Mouse (Mus musculus) monocyte, adult 2 months (primary cell): Measurements from ENCODE around the gene Pigc.

ENCODE experiments used
- DNase-seq, 2 experiments: peaks; one replicate each; pipeline ENCODE4 v3.0.0; 2022; ENCODE audit warnings: low spot score in 2 of 2, low read depth in 1 of 2

Pigc gene

DNA sequence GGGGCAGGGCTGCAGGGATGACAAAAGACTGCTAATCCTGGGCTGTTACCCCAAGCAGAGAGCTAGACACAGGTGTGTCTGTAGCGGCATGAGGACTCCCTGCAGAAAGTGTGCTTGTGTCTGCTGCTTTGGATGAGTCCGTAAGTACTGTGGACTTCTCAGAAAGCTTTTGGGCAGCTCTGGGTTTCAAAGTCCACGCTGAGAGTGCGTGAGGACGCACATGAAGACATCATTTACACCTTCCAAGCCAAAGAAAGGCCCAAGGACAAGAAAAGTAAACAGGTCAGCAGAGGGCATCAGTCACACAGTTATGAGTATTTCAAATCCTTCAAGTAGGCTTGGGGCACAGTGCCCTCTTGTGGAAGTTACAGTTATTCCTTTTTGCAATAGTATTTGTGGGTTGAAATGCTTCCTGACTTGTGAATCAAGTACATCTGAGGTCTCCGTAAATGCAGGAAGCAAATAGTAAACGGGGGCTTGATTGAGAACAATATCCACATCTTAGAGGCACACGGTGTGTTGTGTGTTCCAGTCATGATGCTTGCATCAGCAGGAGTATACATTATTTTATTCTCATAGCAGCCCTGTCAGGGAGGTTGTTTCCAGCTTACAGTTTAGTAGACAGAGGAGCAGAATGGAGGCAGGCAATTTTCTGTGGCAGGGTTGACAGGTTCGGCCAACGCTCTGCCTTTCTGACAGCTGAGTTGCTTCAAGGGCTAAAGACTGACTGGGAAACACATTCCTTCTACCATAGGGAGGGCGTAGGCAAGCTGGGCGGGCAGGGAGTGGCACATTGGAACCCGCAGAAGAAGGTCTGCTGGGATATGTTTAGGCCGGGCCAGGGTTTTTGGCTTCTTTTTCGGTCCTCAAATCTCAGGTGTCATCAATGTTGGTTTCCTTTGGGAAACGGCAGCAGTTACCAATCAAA lies 7.5 kb downstream of the Pigc start:
- peak; percentile 50 to 59 for DNase-seq

DNA sequence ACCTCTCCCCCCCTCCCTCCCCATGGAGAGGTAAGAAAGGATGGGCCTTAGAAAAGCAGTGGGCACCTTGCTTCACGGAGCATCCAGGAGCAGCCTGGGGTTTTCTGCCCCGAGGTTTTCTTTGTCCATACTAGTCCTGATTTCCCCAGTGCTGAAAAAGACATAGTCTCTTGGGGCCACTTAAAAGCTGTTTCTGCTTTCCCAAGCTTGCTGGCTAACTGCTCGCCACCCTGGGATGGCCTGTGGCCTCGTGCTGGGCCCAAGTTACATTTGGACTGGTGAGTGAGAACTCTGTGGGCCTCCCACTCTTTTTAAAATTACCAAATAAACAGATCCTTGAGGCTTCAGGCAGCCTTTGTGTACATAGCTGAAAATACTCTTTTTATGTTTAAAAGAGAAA lies 8.3 kb downstream of the Pigc start:
- DNase-seq = no peak

DNA sequence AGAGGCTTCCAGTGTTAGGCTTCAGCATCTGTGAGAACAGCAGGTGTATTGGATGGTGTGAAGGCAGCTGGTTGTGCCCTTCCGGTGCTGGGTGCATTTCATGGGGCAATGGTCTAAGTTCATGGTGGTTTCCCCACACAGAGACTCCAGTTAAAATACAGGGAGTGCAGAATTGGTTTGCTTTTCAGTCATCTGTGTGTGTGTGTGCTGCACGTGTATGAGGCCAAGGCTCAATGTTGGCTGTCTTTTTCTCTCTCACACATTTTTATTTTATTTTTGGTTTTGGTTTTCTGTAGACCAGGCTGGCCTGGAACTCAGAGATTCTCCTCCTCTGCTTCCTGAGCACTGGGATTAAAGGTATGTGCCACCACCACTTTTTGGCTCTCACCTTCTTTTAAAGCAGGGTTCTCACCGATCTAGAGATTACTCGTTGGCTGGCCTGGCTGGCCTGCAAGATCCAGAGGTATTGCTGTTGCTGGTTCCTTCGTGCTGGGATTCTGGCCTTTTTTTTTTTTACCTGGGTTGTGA lies 9.3 kb downstream of the Pigc start:
- DNase-seq = no peak

DNA sequence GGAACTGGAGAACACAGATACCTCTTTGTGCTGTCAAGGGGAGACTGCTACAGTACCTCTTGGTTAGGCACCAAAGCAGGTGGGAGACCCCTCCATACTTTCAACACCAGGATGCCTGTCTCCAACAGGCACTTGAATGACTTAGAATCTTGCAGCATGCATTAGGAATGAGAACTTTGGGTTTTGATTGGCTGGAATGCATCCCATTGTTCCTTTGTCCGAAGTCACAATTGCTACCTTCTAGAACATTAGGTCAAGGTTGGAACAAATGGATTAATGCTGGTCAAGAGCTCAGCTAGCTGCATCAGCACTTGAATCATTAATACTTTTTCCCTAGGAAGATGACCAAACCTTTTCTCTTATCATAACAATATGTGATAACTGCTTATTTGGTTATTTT lies 10.6 kb downstream of the Pigc start, which contains the start of gene 4930558K02Rik:
Gene 4930558K02Rik (minus strand): TSS at position 101 of the 400 bp plus-strand sequence.
- DNase-seq = no peak

DNA sequence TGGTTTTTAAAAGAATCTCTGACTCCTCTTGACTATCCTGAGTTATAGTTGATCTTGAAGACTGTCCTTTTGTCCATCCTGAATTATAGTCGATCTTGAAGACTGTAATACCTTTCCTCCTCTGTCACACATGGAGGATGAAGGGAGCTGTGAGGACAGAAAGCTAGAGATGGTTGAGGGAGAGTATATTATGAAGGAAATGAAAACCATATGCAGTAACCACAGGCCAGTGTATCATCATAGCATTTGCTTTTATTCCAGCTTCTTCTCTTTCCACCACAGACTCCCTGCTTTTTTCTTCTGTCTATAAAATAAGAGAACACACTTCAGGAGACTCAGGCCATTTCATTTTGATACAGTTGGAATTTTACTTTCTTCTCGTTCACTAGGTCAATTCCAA lies 11.1 kb downstream of the Pigc start:
- DNase-seq = no peak

DNA sequence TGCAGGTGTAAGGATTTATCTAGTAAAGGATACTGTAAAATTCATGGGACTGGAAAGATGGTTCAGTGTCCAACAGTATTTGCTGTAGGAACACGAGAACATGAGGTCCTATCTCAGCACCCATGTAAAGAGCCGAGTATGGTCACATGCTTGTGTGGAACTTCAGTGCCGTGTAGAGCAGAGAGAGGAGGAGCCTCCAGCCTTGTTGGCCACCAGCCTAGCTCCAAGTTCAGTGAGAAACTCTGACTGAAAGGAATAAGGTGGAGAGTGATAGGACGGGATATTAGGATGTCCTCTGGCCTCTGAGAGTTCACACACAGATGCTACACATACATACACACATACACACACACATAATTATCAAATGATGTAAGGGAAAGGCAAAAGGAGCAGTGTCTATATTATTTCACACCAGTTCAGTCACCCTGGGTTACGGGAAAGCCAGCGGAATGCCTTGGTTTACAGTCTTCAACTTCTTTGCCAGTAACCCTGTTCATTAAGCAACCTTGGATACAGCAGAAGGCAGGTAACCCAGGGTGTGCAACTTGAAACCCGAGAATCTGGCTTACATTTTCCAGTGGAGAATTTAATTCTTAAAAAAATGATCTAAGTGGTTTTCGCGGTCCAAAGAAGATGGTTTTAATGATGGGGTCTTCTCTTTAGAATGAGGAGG lies 11.8 kb downstream of the Pigc start:
- no peak for DNase-seq

DNA sequence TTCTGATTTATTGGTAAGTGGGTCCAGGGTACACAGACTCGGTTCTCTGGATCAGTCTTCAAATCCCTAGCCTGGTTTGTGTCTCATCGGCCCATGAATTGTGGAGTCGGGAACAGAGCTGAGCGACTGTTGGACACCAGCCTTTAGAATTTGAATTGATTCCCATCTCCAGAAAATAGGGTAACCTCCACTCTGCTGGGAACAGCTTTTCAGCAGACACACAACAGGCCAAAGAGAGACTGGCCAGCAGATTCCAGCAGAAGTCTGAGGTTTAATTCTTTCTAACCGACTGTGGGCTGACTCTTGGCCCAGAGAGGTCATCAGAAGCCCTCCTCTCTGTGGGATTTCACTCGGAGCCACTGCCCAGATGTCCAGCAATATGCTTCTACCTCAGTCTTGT lies 14.5 kb downstream of the Pigc start:
- DNase-seq = no peak

DNA sequence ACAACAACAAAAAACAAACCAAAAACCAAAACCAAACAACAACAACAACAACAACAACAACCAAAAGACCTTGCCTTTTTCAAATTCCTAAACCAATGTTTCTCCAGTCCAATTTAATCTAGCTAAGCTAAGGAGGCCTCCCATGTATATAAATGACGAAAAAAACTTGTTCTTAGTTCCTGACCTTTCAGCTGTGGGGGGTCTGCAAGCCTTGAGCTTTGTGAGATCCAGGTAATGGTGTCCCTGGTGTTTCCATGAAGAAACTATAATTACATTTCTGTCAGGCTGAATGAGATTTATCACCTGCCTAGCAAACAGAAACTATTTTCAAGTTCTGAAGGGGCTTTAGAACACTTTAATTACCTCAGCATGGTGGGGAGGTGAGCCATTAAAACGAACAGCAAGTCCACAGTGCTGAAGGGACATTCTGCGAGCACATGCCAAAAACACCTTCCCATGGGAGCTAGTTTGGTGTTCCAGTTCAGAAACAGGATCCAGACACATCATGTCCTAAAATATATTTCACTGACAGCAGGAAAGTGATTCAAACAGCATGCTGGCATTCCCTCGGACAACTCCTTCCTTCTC lies 15.1 kb downstream of the Pigc start:
- DNase-seq = no peak

DNA sequence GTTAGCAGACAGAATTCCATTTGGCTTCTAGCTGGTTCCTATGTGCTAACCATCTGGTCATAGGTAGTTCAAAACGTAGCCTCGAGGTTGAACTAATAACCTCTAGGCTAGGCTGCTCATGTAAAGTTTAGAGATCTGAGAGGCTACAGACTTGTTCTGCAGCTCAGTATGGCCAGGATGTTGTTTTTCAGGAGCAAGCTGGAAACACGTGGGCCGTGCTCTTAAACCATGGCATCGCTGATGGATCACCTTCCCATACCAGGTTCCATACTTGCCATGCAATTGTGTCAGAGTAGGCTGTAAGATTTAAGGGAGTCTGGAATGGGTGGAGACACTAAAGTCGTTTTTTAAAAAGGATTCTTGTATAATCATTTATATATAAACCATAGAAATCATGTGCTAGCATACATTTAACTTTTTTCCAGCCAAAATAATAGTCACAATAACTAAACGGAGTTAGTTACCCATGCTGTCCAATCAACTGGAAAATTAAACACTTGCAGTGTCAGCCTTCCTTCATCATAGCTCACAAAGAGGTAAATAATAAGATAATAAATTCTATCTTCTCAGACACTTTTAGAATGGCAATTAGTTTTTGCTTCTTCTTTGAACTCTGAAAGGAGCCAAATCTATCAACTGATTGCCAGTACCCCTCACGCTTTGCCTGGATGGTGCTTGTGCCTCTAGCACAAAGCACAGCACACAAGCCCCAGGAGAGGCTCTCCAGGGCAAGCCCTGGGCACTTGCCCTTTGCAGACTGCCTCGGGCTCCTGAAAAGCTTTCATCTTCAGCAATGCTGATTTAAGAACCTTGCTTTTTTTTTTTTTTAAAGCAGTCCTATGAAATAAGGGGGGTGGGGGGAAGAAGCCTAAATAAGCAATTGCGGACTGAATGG lies 21.9 kb downstream of the Pigc start:
- no peak for DNase-seq

DNA sequence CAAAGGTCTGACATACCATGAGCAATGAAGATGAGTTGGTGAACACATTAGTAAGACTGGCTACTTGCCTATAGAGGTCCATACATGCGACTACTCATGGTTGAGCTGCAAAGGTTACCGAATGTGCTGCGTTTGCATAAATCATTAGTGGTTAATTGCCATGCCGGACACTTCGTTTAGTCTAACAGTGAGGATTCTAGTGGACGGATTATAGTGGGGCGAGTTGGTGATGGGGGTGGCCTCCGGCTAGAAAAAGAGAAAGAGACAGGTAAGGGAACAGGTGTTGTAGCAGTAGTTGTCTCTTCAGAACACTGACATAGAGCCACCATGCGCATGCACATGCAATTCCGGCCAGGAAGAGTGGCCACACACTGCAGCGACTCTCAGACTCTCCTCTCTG lies 22.9 kb downstream of the Pigc start:
- DNase-seq = no peak

DNA sequence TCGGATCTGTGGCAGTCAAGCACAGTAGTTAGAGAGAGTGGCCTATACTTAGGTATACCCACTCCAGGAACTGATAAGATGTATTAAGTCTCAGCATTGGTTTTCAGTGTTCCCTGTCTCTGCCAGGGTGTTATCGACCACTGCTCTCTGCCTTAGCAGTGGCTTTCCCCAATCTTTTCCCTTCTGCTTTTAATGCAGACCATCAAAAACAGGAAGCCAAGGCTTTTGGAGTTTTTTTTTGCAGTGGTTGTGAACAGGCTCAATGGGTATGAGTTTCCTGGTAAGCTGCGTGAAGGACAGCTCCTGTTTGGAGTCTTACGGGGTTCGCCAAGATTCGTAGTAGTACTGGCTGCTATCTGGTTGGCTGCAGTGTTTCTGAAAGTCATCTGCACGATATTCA lies 23.4 kb downstream of the Pigc start:
- DNase-seq = no peak

DNA sequence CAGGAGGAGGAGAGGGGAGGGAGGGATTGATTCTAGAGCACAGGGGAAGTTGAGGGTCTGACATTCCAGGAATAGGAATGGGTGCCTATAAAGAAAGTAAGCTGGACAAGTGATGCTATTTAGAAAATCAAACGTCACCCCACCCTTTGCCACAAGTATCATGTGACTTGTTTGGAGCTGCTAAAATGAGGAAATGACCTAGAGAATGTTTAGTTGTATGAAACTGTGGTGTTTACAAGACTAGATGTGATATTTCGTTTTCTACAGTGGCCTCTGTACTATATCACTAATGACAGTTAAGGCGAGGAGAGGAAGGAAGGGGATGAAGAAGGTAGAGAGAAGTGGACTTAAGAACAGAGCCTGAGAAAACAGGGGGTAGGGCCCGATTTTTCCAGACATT lies 29.8 kb downstream of the Pigc start:
- no peak for DNase-seq

DNA sequence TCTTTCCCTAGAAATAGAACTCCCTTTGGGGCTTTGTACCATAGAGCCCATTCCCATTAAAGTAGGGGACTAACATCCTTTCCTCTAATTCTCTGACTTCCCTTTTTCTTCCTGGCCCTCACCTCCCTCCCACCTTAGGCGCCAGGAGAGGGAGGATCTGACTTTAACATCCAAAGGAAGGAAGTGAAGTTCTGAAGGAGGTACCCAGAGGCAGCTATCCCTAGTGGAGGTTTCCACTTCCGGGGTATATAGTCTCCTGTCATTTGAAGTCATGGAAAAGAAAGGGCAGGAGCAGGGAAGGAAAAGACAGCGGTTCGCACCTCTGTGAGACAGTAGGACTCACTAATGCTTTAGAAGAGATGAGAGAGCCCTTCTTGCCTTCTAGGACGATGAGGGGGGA lies 30.4 kb downstream of the Pigc start:
- no peak for DNase-seq

DNA sequence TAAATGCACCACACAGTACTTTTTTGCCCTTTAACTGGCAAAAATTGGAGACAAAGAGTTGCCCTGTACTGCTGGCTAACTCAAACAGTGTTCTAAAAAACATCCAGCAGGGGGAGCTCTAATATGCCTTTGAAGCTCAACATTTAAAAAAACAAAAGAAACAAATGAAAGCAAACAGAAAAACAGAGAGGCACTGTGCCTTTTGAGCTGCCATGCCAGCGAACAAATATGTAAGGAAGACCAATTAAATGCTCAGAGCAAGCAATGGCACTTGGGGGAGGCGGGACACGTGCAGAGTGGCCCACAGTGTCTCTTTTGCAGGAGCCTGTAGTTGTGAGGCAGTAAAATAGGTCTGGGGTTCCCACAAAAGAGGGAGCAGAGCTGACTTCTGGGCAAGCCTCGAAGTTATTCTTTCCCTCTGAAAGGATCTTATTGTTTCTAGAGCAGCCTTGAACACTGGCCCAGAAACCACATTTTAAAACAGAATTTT lies 30.9 kb downstream of the Pigc start:
- DNase-seq = peak in 1 of 2 experiments; percentile 23

DNA sequence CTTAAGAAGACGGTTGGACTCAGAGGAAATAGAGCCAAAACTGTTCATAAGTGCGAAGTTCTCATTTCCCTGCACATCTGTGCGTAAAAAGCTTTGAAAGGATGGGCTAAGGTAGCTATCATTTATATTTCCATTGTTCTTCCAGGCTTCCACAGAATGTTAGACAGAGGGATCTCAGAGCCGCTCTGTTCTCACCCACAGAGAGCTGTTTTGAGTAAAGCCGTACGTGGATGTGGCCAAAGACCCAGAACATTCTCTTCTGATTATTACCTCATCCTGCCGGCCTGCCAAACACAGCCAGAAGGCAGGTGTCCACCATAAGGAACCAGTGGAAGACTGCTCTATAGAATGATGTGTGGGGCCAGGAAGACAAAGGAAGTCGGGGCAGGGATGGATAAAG lies 32.3 kb downstream of the Pigc start:
- no peak for DNase-seq

DNA sequence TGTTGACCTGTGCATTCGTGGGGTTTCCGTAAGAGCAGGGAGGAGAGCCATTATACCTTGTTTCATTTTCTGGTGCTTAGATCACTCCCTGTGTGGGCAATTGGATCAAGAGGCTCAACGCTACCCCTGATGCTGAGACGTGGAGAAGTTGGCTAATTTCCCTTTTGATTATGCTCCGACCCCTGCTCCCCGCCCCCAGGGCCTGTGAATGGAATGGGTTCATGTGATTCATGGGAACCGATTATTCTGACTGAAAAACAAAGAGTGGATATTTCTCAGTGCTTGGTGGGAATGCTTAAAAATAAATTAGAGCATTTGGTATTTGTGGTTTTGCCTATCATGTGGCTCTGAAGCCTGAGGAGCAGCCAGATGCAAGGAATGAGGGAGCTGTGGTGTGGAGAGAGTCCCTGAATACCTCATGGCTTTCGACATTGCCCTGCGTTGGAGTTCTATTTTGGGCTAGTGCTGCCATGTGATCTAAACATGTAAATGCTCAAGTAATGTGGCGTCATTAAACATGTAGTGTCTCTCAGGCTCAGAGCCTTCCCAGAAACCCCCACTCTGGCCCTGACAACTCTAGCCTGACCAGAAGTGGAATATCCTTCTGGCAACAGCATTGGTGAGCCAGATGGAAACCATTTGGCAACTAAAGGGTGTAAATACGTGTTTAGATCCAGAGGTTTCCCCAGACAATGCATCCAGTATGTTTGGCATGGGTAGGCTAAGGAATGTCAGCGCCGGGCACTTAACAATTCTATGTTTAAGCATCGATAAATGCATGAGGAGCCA lies 34.9 kb downstream of the Pigc start:
- DNase-seq = no peak

DNA sequence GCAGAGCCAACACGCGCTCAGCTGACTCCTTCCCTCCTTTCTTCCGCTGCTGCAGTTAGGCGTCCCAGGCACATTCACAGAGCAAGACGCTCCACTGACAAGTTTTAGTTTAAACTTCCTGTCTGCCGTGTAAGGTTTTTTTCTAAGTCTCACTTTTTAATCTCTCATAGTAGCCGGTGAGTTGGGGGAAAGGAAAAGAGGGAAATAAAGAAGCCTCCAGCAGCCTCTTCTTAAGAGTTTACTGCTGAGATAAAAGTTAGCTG lies 35.5 kb downstream of the Pigc start:
- no peak for DNase-seq

DNA sequence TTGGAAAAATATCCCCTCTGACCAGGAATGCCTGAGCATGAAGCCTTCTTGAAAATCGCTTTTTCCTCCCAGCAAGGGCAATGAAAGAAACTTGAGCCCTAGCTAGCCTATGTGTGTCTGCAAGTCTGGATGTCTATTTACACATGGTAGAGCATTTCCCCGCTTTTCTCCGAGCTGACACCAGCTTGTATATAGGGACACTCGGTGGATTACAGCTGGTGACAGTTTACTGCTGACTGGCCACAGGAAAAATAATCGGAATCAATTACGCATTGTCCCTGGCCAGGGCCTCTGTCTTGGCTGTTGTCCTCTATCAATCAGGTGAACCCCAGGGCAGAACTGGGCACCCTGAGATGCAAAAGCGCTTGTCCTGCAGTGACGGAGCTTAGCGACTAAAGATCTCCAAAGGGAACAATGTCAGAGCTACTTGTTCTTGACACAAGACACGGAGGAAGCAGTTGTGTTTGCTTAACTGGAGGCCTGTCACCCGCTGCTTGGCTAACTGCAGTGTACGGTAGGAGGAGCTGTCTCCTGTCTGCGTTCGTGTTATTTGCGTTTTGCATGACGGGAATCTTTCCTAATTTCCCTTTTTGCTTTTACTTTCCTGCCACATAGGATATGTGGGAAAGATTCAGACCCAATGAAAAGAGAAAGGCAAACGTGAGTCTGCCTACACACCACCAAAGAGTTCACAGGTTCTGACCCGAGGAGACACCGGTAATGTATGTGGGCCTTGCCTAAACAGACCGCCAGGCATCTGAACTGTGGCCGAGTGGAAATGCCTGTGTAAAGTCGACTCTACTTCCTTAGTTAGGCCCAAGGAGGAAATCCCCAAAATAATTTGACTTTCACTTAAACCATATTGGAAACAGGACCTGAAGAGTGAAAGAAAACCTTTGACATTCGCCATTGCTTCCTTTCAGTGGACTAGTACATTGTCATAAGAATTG lies 36.1 kb downstream of the Pigc start:
- DNase-seq = peak in 1 of 2 experiments; percentile 53

DNA sequence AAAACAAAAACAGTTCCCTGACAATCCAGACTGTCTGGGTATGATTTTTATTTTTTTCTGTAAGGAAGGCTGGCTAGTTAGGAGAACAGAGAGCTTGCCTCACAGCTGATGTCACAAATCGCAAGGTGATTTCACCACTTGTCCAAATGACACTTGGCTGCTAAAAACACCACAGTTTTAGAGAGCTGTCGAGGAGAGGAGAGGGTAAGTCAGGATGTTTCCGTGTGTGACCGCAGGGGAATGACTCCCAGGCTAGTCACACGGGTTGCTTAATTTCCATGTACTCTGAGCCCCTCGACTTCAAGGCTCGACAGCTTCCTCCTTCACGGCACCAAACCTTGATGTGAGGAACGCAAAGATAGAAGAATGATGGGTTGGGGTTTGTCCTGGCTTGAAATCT lies 37.1 kb downstream of the Pigc start:
- no peak for DNase-seq
